Mouse (Mus musculus): ENCODE measurements around the gene Mrgpra6. TPM values are rescaled to one million over a fixed set of nuclear protein-coding genes. Genes with fewer than 3 reads are reported as not detected.

Gene Mrgpra6
- polyA plus RNA-seq, 1 experiment: not detected

GRCm38 (mm10) chr7:47165028-47165427, 39.7 kb downstream of the Mrgpra6 start:
- no peaks in the 10 kb centered on the region for H3K36me3 ChIP-seq (ENCODE audit: control insufficient read depth, insufficient read depth)
- no peak overlapping the region for H3ac ChIP-seq (ENCODE audit: control insufficient read depth, insufficient read length)
- TF ChIP-seq CEBPB (IDR thresholded peaks at IDR 0.05; ENCODE audit: insufficient read depth, poor library complexity, severe bottlenecking) (no peak), TCF3 (IDR thresholded peaks at IDR 0.05; ENCODE audit: insufficient read length, low read depth) (no peak), MAX (IDR thresholded peaks at IDR 0.05; ENCODE audit: low read depth) (no peak), SRF (IDR thresholded peaks at IDR 0.05; ENCODE audit: control insufficient read depth, insufficient read length, low read depth) (no peak), REST (IDR thresholded peaks at IDR 0.05; ENCODE audit: insufficient read depth, insufficient read length) (no peak), TCF12 (IDR thresholded peaks at IDR 0.05; ENCODE audit: insufficient read depth, poor library complexity, severe bottlenecking) (no peak), USF1 (IDR thresholded peaks at IDR 0.05; ENCODE audit: low read depth) (no peak), MYOG (IDR thresholded peaks at IDR 0.05; ENCODE audit: control insufficient read depth in 1 of 3, insufficient read depth in 1 of 3, insufficient read length in 2 of 3, low read depth in 2 of 3) (no peak), MYOD1 (IDR thresholded peaks at IDR 0.05; ENCODE audit: control insufficient read depth in 1 of 3, insufficient read length in 2 of 3, low read depth in 2 of 3) (no peak), E2F4 (IDR thresholded peaks at IDR 0.05; ENCODE audit: insufficient read depth) (no peak)
- peaks cover 23% of the 10 kb centered on the region for H3K27me3 ChIP-seq (ENCODE audit: control insufficient read depth, insufficient read depth, insufficient read length)
- H3K4me3 ChIP-seq: no peak overlapping the region
- H3K79me2 ChIP-seq (ENCODE audit: control insufficient read depth, insufficient read depth): no peaks in the 10 kb centered on the region
- no peak overlapping the region for H3K4me2 ChIP-seq (ENCODE audit: low read depth)

GRCm38 (mm10) chr7:47163203-47163602, 41.5 kb downstream of the Mrgpra6 start:
- H3K27me3 ChIP-seq (ENCODE audit: control insufficient read depth, insufficient read depth, insufficient read length): peaks cover 23% of the 10 kb centered on the region
- H3K4me3 ChIP-seq: no peak overlapping the region
- no peak overlapping the region for H3K4me2 ChIP-seq (ENCODE audit: low read depth)
- no peaks in the 10 kb centered on the region for H3K79me2 ChIP-seq (ENCODE audit: control insufficient read depth, insufficient read depth)
- no peak overlapping the region for H3ac ChIP-seq (ENCODE audit: control insufficient read depth, insufficient read length)
- H3K36me3 ChIP-seq (ENCODE audit: control insufficient read depth, insufficient read depth): no peaks in the 10 kb centered on the region
- TF ChIP-seq SRF (IDR thresholded peaks at IDR 0.05; ENCODE audit: control insufficient read depth, insufficient read length, low read depth) (no peak), REST (IDR thresholded peaks at IDR 0.05; ENCODE audit: insufficient read depth, insufficient read length) (no peak), TCF3 (IDR thresholded peaks at IDR 0.05; ENCODE audit: insufficient read length, low read depth) (no peak), E2F4 (IDR thresholded peaks at IDR 0.05; ENCODE audit: insufficient read depth) (no peak), MYOG (IDR thresholded peaks at IDR 0.05; ENCODE audit: control insufficient read depth in 1 of 3, insufficient read depth in 1 of 3, insufficient read length in 2 of 3, low read depth in 2 of 3) (no peak), TCF12 (IDR thresholded peaks at IDR 0.05; ENCODE audit: insufficient read depth, poor library complexity, severe bottlenecking) (no peak), USF1 (IDR thresholded peaks at IDR 0.05; ENCODE audit: low read depth) (no peak)

DNA sequence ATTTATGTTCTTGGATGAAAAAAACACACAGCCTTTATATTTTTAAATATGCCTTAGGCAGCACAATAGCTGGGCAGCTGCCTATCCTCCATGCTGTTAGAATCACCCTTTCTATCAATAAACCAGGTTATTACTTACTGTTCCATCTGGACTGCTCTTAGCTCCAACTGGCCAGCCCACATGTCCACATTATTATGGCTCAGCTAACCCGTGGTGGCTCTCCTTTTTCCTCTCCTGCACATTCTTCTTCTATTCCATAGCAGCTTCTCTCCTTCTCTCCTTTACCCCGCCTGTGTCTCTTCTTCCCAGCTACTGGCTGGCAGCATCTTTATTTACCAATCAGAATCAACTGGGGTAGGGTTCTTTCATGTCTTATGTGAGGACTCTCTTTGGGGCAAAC, 46.3 kb downstream of the Mrgpra6 start:
- Histone ChIP-seq H3K4me2 (ENCODE audit: low read depth) (no peak overlapping the region), H3K79me2 (ENCODE audit: control insufficient read depth, insufficient read depth) (no peaks in the 10 kb centered on the region), H3ac (ENCODE audit: control insufficient read depth, insufficient read length) (no peak overlapping the region), H3K27me3 (ENCODE audit: control insufficient read depth, insufficient read depth, insufficient read length) (no peaks in the 10 kb centered on the region), H3K36me3 (ENCODE audit: control insufficient read depth, insufficient read depth) (no peaks in the 10 kb centered on the region), H3K4me3 (no peak overlapping the region)
- TF ChIP-seq CEBPB (IDR thresholded peaks at IDR 0.05; ENCODE audit: insufficient read depth, poor library complexity, severe bottlenecking) (no peak), MYOG (IDR thresholded peaks at IDR 0.05; ENCODE audit: control insufficient read depth in 1 of 3, insufficient read depth in 1 of 3, insufficient read length in 2 of 3, low read depth in 2 of 3) (no peak), TCF3 (IDR thresholded peaks at IDR 0.05; ENCODE audit: insufficient read length, low read depth) (no peak), POLR2AphosphoS2 (IDR thresholded peaks at IDR 0.05; ENCODE audit: insufficient read length, low read depth) (no peak), TCF12 (IDR thresholded peaks at IDR 0.05; ENCODE audit: insufficient read depth, poor library complexity, severe bottlenecking) (no peak), MAX (IDR thresholded peaks at IDR 0.05; ENCODE audit: low read depth) (no peak), SRF (IDR thresholded peaks at IDR 0.05; ENCODE audit: control insufficient read depth, insufficient read length, low read depth) (no peak), MYOD1 (IDR thresholded peaks at IDR 0.05; ENCODE audit: control insufficient read depth in 1 of 3, insufficient read length in 2 of 3, low read depth in 2 of 3) (no peak), REST (IDR thresholded peaks at IDR 0.05; ENCODE audit: insufficient read depth, insufficient read length) (no peak)

DNA sequence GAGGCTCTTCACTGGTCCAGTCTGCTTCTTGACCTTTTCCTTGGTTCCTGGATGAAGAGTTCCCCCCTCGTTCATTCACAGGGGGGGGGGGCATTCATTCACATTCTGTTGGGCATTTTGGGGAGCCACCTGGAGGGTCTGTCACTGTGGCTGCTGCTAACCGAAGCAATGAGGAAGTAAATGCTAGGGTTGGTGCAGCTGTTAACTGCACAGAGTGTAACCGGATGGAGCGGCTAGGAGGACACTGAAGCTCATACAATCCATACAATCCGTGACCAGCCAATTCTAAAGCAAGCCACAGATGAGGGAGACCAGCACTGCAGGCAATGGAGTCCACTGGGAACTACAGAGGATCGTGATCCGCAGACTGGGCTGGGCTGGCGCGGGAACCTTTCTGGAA, 47.0 kb downstream of the Mrgpra6 start:
- TF ChIP-seq MYOG (IDR thresholded peaks at IDR 0.05; ENCODE audit: control insufficient read depth in 1 of 3, insufficient read depth in 1 of 3, insufficient read length in 2 of 3, low read depth in 2 of 3) (no peak), TCF3 (IDR thresholded peaks at IDR 0.05; ENCODE audit: insufficient read length, low read depth) (no peak), USF1 (IDR thresholded peaks at IDR 0.05; ENCODE audit: low read depth) (no peak), TCF12 (IDR thresholded peaks at IDR 0.05; ENCODE audit: insufficient read depth, poor library complexity, severe bottlenecking) (no peak), MAX (IDR thresholded peaks at IDR 0.05; ENCODE audit: low read depth) (no peak), POLR2A (IDR thresholded peaks at IDR 0.05; ENCODE audit: insufficient read length, low read depth) (no peak), REST (IDR thresholded peaks at IDR 0.05; ENCODE audit: insufficient read depth, insufficient read length) (no peak), POLR2AphosphoS2 (IDR thresholded peaks at IDR 0.05; ENCODE audit: insufficient read length, low read depth) (no peak), CEBPB (IDR thresholded peaks at IDR 0.05; ENCODE audit: insufficient read depth, poor library complexity, severe bottlenecking) (no peak), MYOD1 (IDR thresholded peaks at IDR 0.05; ENCODE audit: control insufficient read depth in 1 of 3, insufficient read length in 2 of 3, low read depth in 2 of 3) (no peak), E2F4 (IDR thresholded peaks at IDR 0.05; ENCODE audit: insufficient read depth) (no peak), SRF (IDR thresholded peaks at IDR 0.05; ENCODE audit: control insufficient read depth, insufficient read length, low read depth) (no peak)
- no peak overlapping the region for H3ac ChIP-seq (ENCODE audit: control insufficient read depth, insufficient read length)

DNA sequence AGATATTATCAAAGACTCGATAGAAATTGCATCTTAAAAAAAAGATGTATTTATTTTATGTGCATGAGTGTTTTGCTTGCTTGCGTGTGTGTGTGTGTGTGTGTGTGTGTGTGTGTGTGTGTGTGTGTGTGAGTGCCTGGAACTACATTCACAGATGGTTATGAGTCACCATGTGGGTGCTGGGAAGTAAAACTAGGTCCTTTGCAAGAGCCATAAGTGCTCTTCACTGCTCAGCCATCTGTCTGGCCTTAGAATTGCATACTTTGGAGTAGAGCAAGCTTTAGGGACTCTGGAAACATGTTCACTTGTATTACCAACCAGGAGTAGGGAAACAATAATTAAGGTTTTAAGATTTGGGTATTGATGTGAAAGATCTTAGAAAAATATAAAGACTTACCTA, 48.9 kb downstream of the Mrgpra6 start:
- Histone ChIP-seq H3K27me3 (ENCODE audit: control insufficient read depth, insufficient read depth, insufficient read length) (no peaks in the 10 kb centered on the region), H3K4me2 (ENCODE audit: low read depth) (no peak overlapping the region), H3K79me2 (ENCODE audit: control insufficient read depth, insufficient read depth) (no peaks in the 10 kb centered on the region), H3ac (ENCODE audit: control insufficient read depth, insufficient read length) (no peak overlapping the region), H3K4me3 (no peak overlapping the region), H3K36me3 (ENCODE audit: control insufficient read depth, insufficient read depth) (no peaks in the 10 kb centered on the region)
- TF ChIP-seq REST (IDR thresholded peaks at IDR 0.05; ENCODE audit: insufficient read depth, insufficient read length) (no peak), CEBPB (IDR thresholded peaks at IDR 0.05; ENCODE audit: insufficient read depth, poor library complexity, severe bottlenecking) (no peak), TCF3 (IDR thresholded peaks at IDR 0.05; ENCODE audit: insufficient read length, low read depth) (no peak), E2F4 (IDR thresholded peaks at IDR 0.05; ENCODE audit: insufficient read depth) (no peak), MAX (IDR thresholded peaks at IDR 0.05; ENCODE audit: low read depth) (no peak), MYOG (IDR thresholded peaks at IDR 0.05; ENCODE audit: control insufficient read depth in 1 of 3, insufficient read depth in 1 of 3, insufficient read length in 2 of 3, low read depth in 2 of 3) (no peak), SRF (IDR thresholded peaks at IDR 0.05; ENCODE audit: control insufficient read depth, insufficient read length, low read depth) (no peak), USF1 (IDR thresholded peaks at IDR 0.05; ENCODE audit: low read depth) (no peak), TCF12 (IDR thresholded peaks at IDR 0.05; ENCODE audit: insufficient read depth, poor library complexity, severe bottlenecking) (no peak)

More for the DNA sequence above, 47.0 kb downstream of the Mrgpra6 start:
- Histone ChIP-seq H3K36me3 (ENCODE audit: control insufficient read depth, insufficient read depth) (no peaks in the 10 kb centered on the region), H3K4me3 (no peak overlapping the region), H3K27me3 (ENCODE audit: control insufficient read depth, insufficient read depth, insufficient read length) (no peaks in the 10 kb centered on the region), H3K79me2 (ENCODE audit: control insufficient read depth, insufficient read depth) (no peaks in the 10 kb centered on the region), H3K4me2 (ENCODE audit: low read depth) (no peak overlapping the region)
